ENCODE assay signal across 17 mouse cellular contexts in the genomic region with DNA sequence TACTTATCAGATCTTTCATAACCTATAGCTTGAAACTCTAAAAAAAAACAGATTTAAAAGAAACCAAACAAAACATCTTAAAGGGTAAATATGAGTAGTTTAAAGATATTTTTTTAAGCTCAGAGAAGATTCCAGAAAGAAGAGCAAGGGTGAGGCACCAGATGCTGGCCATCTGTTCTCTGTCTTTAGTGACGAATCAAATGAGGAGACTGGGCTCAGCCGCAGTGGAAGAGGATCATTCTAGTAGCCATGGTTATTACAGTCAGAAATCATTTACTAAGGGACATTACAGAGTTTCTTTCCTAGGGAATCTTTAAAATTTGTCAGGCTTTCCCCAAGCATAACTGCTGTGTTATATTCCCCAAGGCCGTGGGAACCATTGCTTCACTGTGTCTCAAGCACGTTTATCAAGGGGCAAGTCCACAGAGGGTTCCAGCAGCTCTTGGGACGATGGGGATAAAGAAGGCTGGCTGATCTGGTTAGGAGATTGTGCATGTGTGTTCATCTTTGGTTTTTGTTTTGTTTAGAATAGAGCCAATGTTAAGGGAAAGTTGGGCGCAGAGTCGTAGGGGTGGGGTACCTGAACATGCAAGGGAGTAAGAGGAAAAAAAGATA. TPM values are rescaled to one million over a fixed set of nuclear protein-coding genes. Genes with fewer than 3 reads are reported as not detected.
DNase-seq lines count a peak whose midpoint lies in the region; ATAC-seq and TF ChIP-seq lines count a peak whose summit lies in the region.
"Had no signal": no experiment of that assay in that cellular context is flagged by ENCODE, and none has a peak within 500 bp of the region (broad histone marks: within the 10 kb centered on the region; RNA-seq: fewer than 3 reads in every experiment).

No protein-coding gene starts in this region.

- TF ChIP-seq POLR2A in brain, embryonic 14.5 days (IDR thresholded peaks at IDR 0.05; ENCODE audit: borderline replicate concordance, extremely low read depth, insufficient read depth, insufficient read length, poor library complexity, severe bottlenecking): no peak

- no peak for DNase-seq in frontal cortex, postnatal 10 days (ENCODE audit: low spot score in 2 of 2)
- peak; percentile 15 for DNase-seq in kidney, postnatal 14 days
- DNase-seq in kidney, adult 8-10 months: no peak
- peak; percentile 25 to 48 for DNase-seq in left cerebral cortex, postnatal 25 days (ENCODE audit: low spot score in 2 of 2)
- DNase-seq in left cerebral cortex, adult 11 months (ENCODE audit: low spot score): no peak
- DNase-seq in brain, embryonic 14.5 days (ENCODE audit: low read depth): peak; percentile 49
- DNase-seq: adrenal gland, postnatal 25 days; cerebellum, adult 18-20 months; gastrocnemius, postnatal 25 days; lung, postnatal 10 days; midbrain, embryonic 14.5 days; right cerebral cortex, postnatal 14 days; thymus, adult 2 months had no signal

- TF ChIP-seq CTCF in brain, embryonic 14.5 days (IDR thresholded peaks at IDR 0.05; ENCODE audit: borderline replicate concordance, extremely low read depth, insufficient read depth, insufficient read length): no peak

- intact Hi-C loops in left cerebral cortex, postnatal 25 days (cut with DNase I): no loop called here

- peak; percentile 73 for ATAC-seq in frontal cortex, adult (ENCODE audit: low TSS enrichment)
- ATAC-seq: intestine, embryonic 15.5 days had no signal

RNA-seq across cellular contexts. Expression of gene Mab21l3, which starts 24.4 kb away (rescaled TPM):
- total RNA-seq in left cerebral cortex, postnatal 25 days (2021): under 1 TPM; 0.44 to 0.50 TPM
- polyA plus RNA-seq in brain, embryonic 14.5 days (2012; rRNA removed): 0.51 and 0.55 TPM in 2 replicates
- total RNA-seq: gastrocnemius, postnatal 25 days; heart, postnatal 14 days; megakaryocyte, adult 5-6 weeks had no signal
- polyA plus RNA-seq: midbrain, embryonic 14.5 days had no signal

RNA-seq across cellular contexts. Expression of gene Slc22a15, which starts 51.1 kb away (rescaled TPM):
- total RNA-seq in left cerebral cortex, postnatal 25 days (2021): 1 to 10 TPM; 7.3 to 9.2 TPM
- 11.5 and 15.9 TPM in 2 replicates for polyA plus RNA-seq in brain, embryonic 14.5 days (2012; rRNA removed)

Comparison
In these comparisons a context has a peak if more than half of its experiments do, and no peak if none do; other contexts are left out.
1. DNase-seq: peak in kidney, postnatal 14 days (single experiment), left cerebral cortex, postnatal 25 days (2 of 2) and brain, embryonic 14.5 days (single experiment); none in frontal cortex, postnatal 10 days (0 of 2), kidney, adult 8-10 months (0 of 2) and left cerebral cortex, adult 11 months (single experiment).